Mouse (Mus musculus) heart, embryonic 10.5 days (tissue): ENCODE measurements around the gene Gm11111. TPM values are rescaled to one million over a fixed set of nuclear protein-coding genes. Genes with fewer than 3 reads are reported as not detected.
"Not testable (repeated sequence)": the region's sequence is repeated elsewhere in the genome, so short reads cannot be mapped to it uniquely, and the experiment has no call there.

Source experiments
- DNase-seq: peaks from one replicate; pipeline ENCODE4 v3.0.0-alpha.2; 2017; ENCODE audit warnings: low spot score
- H3K27ac ChIP-seq: fragments of 300-500 bp; sonication (generic); 2 replicates; pipeline ENCODE4 v1.5.1; 2016; ENCODE audit warnings: mild to moderate bottlenecking
- H3K27me3 ChIP-seq: fragments of 300-500 bp; sonication (generic); 2 replicates; pipeline ENCODE4 v1.6.1; 2016; ENCODE audit warnings: mild to moderate bottlenecking; ENCODE audit not compliant: poor library complexity, insufficient read depth, severe bottlenecking
- H3K36me3 ChIP-seq: fragments of 300-500 bp; sonication (generic); 2 replicates; pipeline ENCODE4 v1.6.1; 2016; ENCODE audit warnings: mild to moderate bottlenecking, moderate library complexity
- H3K4me1 ChIP-seq: fragments of 300-500 bp; sonication (generic); 2 replicates; pipeline ENCODE4 v1.6.1; 2016; ENCODE audit warnings: mild to moderate bottlenecking
- H3K4me3 ChIP-seq: fragments of 300-500 bp; sonication (generic); 2 replicates; pipeline ENCODE4 v1.5.1; 2016; ENCODE audit warnings: mild to moderate bottlenecking, moderate library complexity
- H3K9me3 ChIP-seq: fragments of 300-500 bp; sonication (generic); 2 replicates; pipeline ENCODE4 v1.6.1; 2016; ENCODE audit warnings: mild to moderate bottlenecking, moderate library complexity
- WGBS: fragments of 180-500 bp; shearing (Covaris S2); methylation state at CpG from one replicate; pipeline ENCODE4 v1.1.7; 2016; 5-methylcytosine and 5-hydroxymethylcytosine counted together
- polyA plus RNA-seq: library from polyadenylated mRNA; unstranded; fragments of >200 nt; fragmentation: Nextera tagmentation; extraction: Ambion mirVana; gene quantifications from 2 replicates; pipeline ENCODE4 v1.2.1, GENCODE M21; 2016

The Gm11111 gene
- polyA plus RNA-seq, 1 experiment from 2014 or later: not detected

DNA sequence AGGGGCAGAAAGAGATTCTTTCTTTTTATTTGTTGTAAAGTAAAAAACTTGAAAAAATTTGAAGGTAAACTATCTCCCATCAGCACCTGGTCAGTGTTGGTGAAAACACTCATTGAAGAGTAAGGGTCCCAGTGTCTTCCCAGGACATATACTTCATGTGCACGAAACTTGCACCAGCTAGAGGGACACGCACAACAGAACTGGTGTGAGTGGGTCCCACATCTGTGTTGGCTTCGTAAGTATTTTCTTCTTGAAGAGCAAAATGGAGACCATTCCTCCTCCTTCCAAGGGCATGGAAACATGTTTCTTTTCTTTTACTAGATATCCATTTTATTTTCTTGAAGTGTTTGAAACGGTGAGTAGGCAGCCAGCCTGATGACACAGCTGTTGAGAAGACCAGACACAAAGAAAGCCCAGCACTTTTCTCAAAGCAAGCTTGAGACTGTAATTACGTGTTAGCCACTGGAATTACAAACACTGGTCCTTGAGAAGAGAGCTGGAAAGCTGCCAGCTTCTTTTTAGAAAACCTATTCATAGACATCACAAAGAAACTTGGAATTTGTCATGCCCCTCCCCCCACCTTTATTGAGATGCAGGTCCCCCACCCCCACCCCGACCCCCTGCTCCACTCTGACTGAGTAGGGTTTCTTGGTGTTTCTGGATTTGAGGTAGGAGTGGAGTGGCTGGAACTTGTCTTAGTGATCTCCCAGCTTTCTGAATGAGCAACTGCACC lies 14.1 kb downstream of the Gm11111 start:
- Histone ChIP-seq H3K36me3 (no peaks in the 10 kb centered on the region), H3K27me3 (no peaks in the 10 kb centered on the region), H3K4me3 (no peak overlapping the region), H3K9me3 (no peaks in the 10 kb centered on the region), H3K27ac (no peak overlapping the region), H3K4me1 (peaks cover 14% of the 10 kb centered on the region; the same call in 1 of the 2 replicates)
- 62% methylated on average over 6 of the region's 6 CpGs for WGBS
- no peak for DNase-seq

DNA sequence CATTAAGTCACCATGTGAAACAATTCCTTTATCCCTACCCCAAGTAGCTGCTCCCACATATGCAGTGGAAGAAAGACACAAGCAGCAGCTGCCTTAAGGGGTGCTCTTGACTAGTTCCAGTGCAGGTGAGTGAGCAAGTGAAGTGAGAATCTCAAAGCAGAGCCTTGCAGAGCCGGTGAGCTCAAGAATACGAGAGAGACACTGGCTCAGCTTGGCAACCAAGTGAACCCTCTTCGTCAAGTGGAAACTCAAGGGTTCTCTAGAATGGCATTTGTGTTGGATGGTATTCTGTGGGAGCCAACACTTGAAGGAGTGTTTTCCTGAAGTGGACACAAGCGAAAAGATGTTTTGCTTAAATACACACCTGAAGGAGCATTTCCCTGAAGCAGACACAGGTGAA lies 16.0 kb downstream of the Gm11111 start:
- DNase-seq: no peak
- Histone ChIP-seq H3K9me3 (no peaks in the 10 kb centered on the region), H3K4me3 (no peak overlapping the region), H3K36me3 (no peaks in the 10 kb centered on the region), H3K27ac (no peak overlapping the region), H3K27me3 (no peaks in the 10 kb centered on the region), H3K4me1 (peaks cover 14% of the 10 kb centered on the region; the same call in 1 of the 2 replicates)
- WGBS: 89% methylated on average over 4 of the region's 4 CpGs

- Histone ChIP-seq H3K27me3 (no peaks in the 10 kb centered on the region), H3K9me3 (no peaks in the 10 kb centered on the region), H3K27ac (no peak overlapping the region), H3K36me3 (no peaks in the 10 kb centered on the region), H3K4me1 (peaks cover 14% of the 10 kb centered on the region; the same call in 1 of the 2 replicates), H3K4me3 (no peak overlapping the region)
- DNase-seq: no peak
- WGBS: 32% methylated on average over 3 of the region's 3 CpGs
These were observed 16.6 kb downstream of the Gm11111 start for GRCm38 (mm10) chr5:98569029-98569513.

DNA sequence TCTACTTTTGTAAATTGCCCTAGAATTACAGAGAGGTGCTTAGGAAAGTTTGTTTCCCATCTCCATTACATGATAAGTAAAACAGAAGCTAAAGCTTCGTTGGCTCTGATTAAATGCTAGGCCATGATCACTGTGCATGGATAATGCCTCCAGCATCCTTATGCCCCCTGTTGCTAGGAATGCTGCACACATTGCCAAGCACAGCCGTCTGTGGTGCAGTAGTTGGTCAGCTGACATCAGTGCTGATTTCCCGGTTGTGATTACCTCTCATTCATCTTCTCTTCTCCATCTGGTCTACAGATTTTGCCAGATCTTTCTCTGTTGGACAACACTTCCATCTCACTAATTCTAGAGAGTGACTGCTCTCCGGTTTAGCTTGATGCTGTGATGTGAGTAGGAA lies 19.9 kb downstream of the Gm11111 start:
- Histone ChIP-seq H3K4me3 (no peak overlapping the region), H3K36me3 (no peaks in the 10 kb centered on the region), H3K27me3 (no peaks in the 10 kb centered on the region), H3K4me1 (peaks cover 9% of the 10 kb centered on the region; the same call in 1 of the 2 replicates), H3K9me3 (no peaks in the 10 kb centered on the region), H3K27ac (no peak overlapping the region)
- WGBS: 61% methylated on average over 4 of the region's 4 CpGs
- DNase-seq: no peak

DNA sequence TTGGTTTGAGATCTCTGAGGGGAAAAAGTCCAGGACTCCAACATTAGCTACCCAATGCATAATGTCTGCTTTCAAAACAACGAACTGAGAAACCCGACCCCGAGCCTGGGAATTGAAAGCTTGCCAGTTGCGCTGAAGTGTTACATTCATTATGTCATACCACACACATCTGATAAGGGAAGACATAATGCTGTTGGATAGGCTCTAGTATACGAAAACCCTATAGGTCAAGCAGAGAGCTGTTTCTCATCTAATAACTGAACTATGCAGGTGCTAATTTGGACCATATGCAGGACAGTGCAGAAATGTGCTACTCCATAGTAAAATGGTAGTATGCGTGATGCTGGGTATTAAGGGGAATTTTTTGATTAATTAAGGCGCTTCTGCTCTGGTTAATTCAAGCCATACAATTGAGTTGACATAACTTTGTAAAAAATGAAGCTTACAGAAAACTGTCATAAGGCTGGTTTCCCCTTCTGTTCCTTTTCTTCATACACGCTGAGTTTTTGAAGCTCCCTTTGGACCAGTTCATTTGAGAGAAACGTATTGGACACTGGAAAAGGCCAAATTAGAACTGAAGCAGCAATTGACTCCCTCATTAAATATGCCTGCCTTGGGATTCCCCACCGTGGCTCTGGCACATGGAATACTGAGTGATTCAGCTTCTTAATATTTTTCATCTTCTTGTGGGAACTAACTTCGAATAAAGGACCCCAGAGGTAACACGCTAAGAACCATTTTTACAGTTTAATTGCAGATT lies 22.4 kb downstream of the Gm11111 start:
- Histone ChIP-seq H3K27ac (no peak overlapping the region), H3K4me1 (no peaks in the 10 kb centered on the region), H3K9me3 (no peaks in the 10 kb centered on the region), H3K4me3 (no peak overlapping the region), H3K27me3 (no peaks in the 10 kb centered on the region), H3K36me3 (no peaks in the 10 kb centered on the region)
- WGBS: 74% methylated on average over 12 of the region's 12 CpGs
- no peak for DNase-seq

GRCm38 (mm10) chr5:98575471-98575834 lies 23.0 kb downstream of the Gm11111 start:
- 83% methylated on average over 4 of the region's 4 CpGs for WGBS
- Histone ChIP-seq H3K4me1 (no peaks in the 10 kb centered on the region), H3K9me3 (no peaks in the 10 kb centered on the region), H3K4me3 (no peak overlapping the region), H3K36me3 (no peaks in the 10 kb centered on the region), H3K27ac (no peak overlapping the region), H3K27me3 (no peaks in the 10 kb centered on the region)
- no peak for DNase-seq

GRCm38 (mm10) chr5:98576538-98576937 lies 24.0 kb downstream of the Gm11111 start:
- not testable (repeated sequence) for H3K4me3 ChIP-seq, H3K36me3 ChIP-seq, H3K4me1 ChIP-seq, H3K9me3 ChIP-seq, H3K27me3 ChIP-seq, DNase-seq, H3K27ac ChIP-seq
- 83% methylated on average over 6 of the region's 6 CpGs for WGBS

DNA sequence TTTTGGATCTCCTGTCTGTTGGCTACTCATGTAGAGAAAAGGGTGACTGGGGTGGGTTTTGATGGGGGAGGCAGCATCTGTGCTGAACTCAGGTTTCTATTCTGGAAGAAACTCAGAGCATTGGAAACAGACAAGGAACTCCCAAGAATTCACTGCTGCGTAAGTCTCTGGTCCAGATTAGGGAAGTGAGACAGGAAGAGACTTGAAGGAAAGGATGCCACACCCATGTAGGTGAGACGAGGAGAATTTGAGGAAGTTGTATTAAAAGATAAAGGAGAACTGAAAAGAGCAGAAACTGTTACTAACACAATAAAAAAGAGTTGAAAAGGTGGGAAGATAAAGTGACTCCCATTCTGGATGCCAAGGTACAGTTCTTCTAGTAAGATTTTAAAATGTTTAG lies 25.9 kb downstream of the Gm11111 start:
- Histone ChIP-seq H3K4me1 (no peaks in the 10 kb centered on the region), H3K36me3 (no peaks in the 10 kb centered on the region), H3K9me3 (no peaks in the 10 kb centered on the region), H3K27ac (no peak overlapping the region), H3K4me3 (no peak overlapping the region), H3K27me3 (no peaks in the 10 kb centered on the region)
- no peak for DNase-seq
- WGBS: 49% methylated on average over 2 of the region's 2 CpGs

GRCm38 (mm10) chr5:98580811-98581210 lies 28.3 kb downstream of the Gm11111 start:
- Histone ChIP-seq H3K27ac (no peak overlapping the region), H3K27me3 (no peaks in the 10 kb centered on the region), H3K36me3 (no peaks in the 10 kb centered on the region), H3K9me3 (no peaks in the 10 kb centered on the region), H3K4me3 (no peak overlapping the region), H3K4me1 (no peaks in the 10 kb centered on the region)
- WGBS: 70% methylated on average over 5 of the region's 5 CpGs
- DNase-seq: no peak

DNA sequence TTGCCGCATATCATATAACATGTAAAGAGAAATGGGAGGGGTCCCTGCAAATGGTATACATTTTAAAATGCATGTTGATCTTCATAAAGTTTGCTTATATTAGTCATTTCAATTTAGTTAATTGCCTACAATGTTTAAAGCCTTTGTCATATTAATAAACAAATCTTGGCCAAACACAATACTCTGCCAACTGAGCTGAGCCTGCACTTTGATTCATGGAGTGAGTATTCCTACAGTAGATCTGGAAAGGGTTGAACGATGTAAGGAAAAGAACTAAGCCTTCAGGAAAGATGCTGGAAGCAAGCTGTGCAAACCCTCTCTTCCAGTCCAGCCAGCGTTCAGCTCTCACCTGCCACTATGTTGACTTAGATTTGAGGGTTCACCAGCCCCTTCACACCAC lies 29.6 kb downstream of the Gm11111 start:
- Histone ChIP-seq H3K9me3 (no peaks in the 10 kb centered on the region), H3K27ac (no peak overlapping the region), H3K36me3 (no peaks in the 10 kb centered on the region), H3K4me3 (no peak overlapping the region), H3K4me1 (no peaks in the 10 kb centered on the region), H3K27me3 (no peaks in the 10 kb centered on the region)
- 88% methylated on average over 3 of the region's 3 CpGs for WGBS
- no peak for DNase-seq

- Histone ChIP-seq H3K9me3 (no peaks in the 10 kb centered on the region), H3K4me1 (no peaks in the 10 kb centered on the region)
These were observed 33.4 kb downstream of the Gm11111 start for GRCm38 (mm10) chr5:98585915-98586314.

More at GRCm38 (mm10) chr5:98585915-98586314, 33.4 kb downstream of the Gm11111 start:
- Histone ChIP-seq H3K4me3 (no peak overlapping the region), H3K36me3 (no peaks in the 10 kb centered on the region), H3K27ac (no peak overlapping the region), H3K27me3 (no peaks in the 10 kb centered on the region)
- no peak for DNase-seq
